19 mouse cellular contexts compared by ENCODE assay signal in the genomic region with DNA sequence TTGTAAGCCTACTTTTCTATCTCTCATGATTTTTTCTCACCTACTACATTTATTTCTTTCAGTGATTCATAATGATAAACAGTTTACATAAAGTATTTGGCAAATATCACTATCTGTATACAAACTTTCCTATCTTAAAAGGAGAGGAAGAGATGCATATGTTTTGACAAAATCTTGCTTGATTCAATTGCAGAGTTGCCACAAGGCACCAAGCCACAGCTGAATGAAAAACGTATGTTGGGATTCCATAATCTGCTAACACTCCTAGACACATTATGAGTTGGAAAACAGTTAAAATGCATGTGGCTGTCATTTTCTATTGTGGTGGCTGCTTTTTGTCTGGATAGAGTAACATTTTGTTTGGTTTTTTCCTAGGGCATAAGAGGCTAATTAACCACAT.
"Had no signal": no experiment of that assay in that cellular context is flagged by ENCODE, and none has a peak within 500 bp of the region (broad histone marks: within the 10 kb centered on the region; RNA-seq: fewer than 3 reads in every experiment).

No protein-coding gene starts in this region.

- H3K9ac ChIP-seq: liver, embryonic 12.5 days; liver, embryonic 14.5 days; midbrain, embryonic 12.5 days; neural tube, embryonic 13.5 days; neural tube, embryonic 15.5 days had no signal

- H3K9me3 ChIP-seq: liver, embryonic 12.5 days; midbrain, embryonic 10.5 days; midbrain, embryonic 12.5 days; neural tube, embryonic 13.5 days; neural tube, embryonic 15.5 days had no signal

- H3K27me3 ChIP-seq: liver, embryonic 12.5 days; midbrain, embryonic 12.5 days; neural tube, embryonic 13.5 days; neural tube, embryonic 15.5 days had no signal

- DNase-seq: lung, adult 18-20 months; lung, postnatal 4 days; midbrain, embryonic 14.5 days; retina, postnatal 1 day; right cerebral cortex, adult 18-20 months; right cerebral cortex, postnatal 25 days; right cerebral cortex, postnatal 4 days; spleen, adult 18-20 months; thymus, adult 18-20 months; thymus, postnatal 14 days; thymus, postnatal 36 days had no signal

- H3K4me2 ChIP-seq: liver, embryonic 12.5 days; midbrain, embryonic 12.5 days; neural tube, embryonic 13.5 days; neural tube, embryonic 15.5 days had no signal

- H3K4me3 ChIP-seq: liver, embryonic 12.5 days; midbrain, embryonic 10.5 days; midbrain, embryonic 12.5 days; myocyte; neural tube, embryonic 13.5 days; neural tube, embryonic 15.5 days had no signal

- H3K27ac ChIP-seq: liver, embryonic 12.5 days; liver, embryonic 14.5 days; midbrain, embryonic 10.5 days; midbrain, embryonic 12.5 days; neural tube, embryonic 13.5 days; neural tube, embryonic 15.5 days had no signal

- H3K4me1 ChIP-seq: liver, embryonic 12.5 days; midbrain, embryonic 10.5 days; midbrain, embryonic 12.5 days; neural tube, embryonic 13.5 days; neural tube, embryonic 15.5 days had no signal

- ATAC-seq: liver, embryonic 12.5 days; midbrain, embryonic 16.5 days had no signal

- H3K36me3 ChIP-seq: liver, embryonic 12.5 days; midbrain, embryonic 10.5 days; midbrain, embryonic 12.5 days; neural tube, embryonic 13.5 days; neural tube, embryonic 15.5 days had no signal
